Mouse (Mus musculus) E14TG2a.4 (cell line): ENCODE measurements around the gene Eif2b2.

ENCODE experiments used
- H3K27me3 ChIP-seq: 2 replicates; pipeline ENCODE4 v1.6.1; 2014; ENCODE audit warnings: low read length, control low read depth; ENCODE audit not compliant: insufficient read depth
- H3K36me3 ChIP-seq: 2 replicates; pipeline ENCODE4 v1.6.1; 2014; ENCODE audit warnings: low read length, control low read depth; ENCODE audit not compliant: insufficient read depth
- H3K4me1 ChIP-seq: replicated peaks from 2 replicates; pipeline ENCODE4 v1.6.1; 2014; ENCODE audit warnings: low read depth, low read length, control low read depth
- H3K4me3 ChIP-seq: replicated peaks from 2 replicates; pipeline ENCODE4 v1.5.1; 2014; ENCODE audit warnings: mild to moderate bottlenecking, low read length
- H3K9me3 ChIP-seq: 2 replicates; pipeline ENCODE4 v1.6.1; 2014; ENCODE audit warnings: low read length, control low read depth
- CTCF ChIP-seq: conservative IDR thresholded peaks from 2 replicates; pipeline ENCODE4 v1.5.1; 2014; ENCODE audit warnings: low read length
- NANOG ChIP-seq: IDR thresholded peaks from 2 replicates; pipeline ENCODE4 v1.6.1; 2014; ENCODE audit warnings: borderline replicate concordance, low read length, mixed read lengths
- POU5F1 ChIP-seq: IDR thresholded peaks from 2 replicates; pipeline ENCODE4 v1.6.1; 2014; ENCODE audit warnings: low read length, borderline replicate concordance

Eif2b2 gene

GRCm38 (mm10) chr12:85208687-85209199, 10.5 kb upstream of the Eif2b2 start:
- no peak overlapping the region for H3K4me3 ChIP-seq
- TF ChIP-seq POU5F1: no peak
- TF ChIP-seq NANOG: no peak
- TF ChIP-seq CTCF: no peak
- H3K9me3 ChIP-seq: no peaks in the 10 kb centered on the region
- no peaks in the 10 kb centered on the region for H3K36me3 ChIP-seq
- peaks cover 6% of the 10 kb centered on the region; the same call in 1 of the 2 replicates for H3K4me1 ChIP-seq
- H3K27me3 ChIP-seq: peaks cover 13% of the 10 kb centered on the region; the same call in 1 of the 2 replicates

- no peaks in the 10 kb centered on the region for H3K9me3 ChIP-seq
- no peaks in the 10 kb centered on the region for H3K36me3 ChIP-seq
- H3K4me1 ChIP-seq: peaks cover 9% of the 10 kb centered on the region
- H3K27me3 ChIP-seq: no peaks in the 10 kb centered on the region
- TF ChIP-seq NANOG (no peak), POU5F1 (no peak), CTCF (no peak)
- no peak overlapping the region for H3K4me3 ChIP-seq
Measured at GRCm38 (mm10) chr12:85215031-85215430, 4.2 kb upstream of the Eif2b2 start.

- Histone ChIP-seq H3K4me3 (no peak overlapping the region), H3K4me1 (peaks cover 26% of the 10 kb centered on the region), H3K36me3 (peaks cover 22% of the 10 kb centered on the region), H3K27me3 (no peaks in the 10 kb centered on the region), H3K9me3 (no peaks in the 10 kb centered on the region)
- no peak for TF ChIP-seq POU5F1
- TF ChIP-seq NANOG: no peak
- no peak for TF ChIP-seq CTCF
Measured at GRCm38 (mm10) chr12:85217733-85218310, 1.5 kb upstream of the Eif2b2 start.

- Histone ChIP-seq H3K9me3 (no peaks in the 10 kb centered on the region), H3K4me1 (peaks cover 32% of the 10 kb centered on the region), H3K36me3 (peaks cover 43% of the 10 kb centered on the region), H3K27me3 (no peaks in the 10 kb centered on the region), H3K4me3 (peak overlapping the region; percentile 96)
- TF ChIP-seq POU5F1 (no peak), NANOG (no peak), CTCF (no peak)
Measured at GRCm38 (mm10) chr12:85219905-85220290, 617 bp downstream of the Eif2b2 start.

GRCm38 (mm10) chr12:85227227-85227626, 7.9 kb downstream of the Eif2b2 start:
- H3K27me3 ChIP-seq: no peaks in the 10 kb centered on the region
- no peaks in the 10 kb centered on the region for H3K9me3 ChIP-seq
- H3K4me1 ChIP-seq: peaks cover 9% of the 10 kb centered on the region
- peaks cover 56% of the 10 kb centered on the region for H3K36me3 ChIP-seq
- no peak overlapping the region for H3K4me3 ChIP-seq
- TF ChIP-seq POU5F1: no peak
- TF ChIP-seq CTCF: no peak
- TF ChIP-seq NANOG: no peak

- Histone ChIP-seq H3K4me1 (peaks cover 4% of the 10 kb centered on the region), H3K4me3 (no peak overlapping the region), H3K36me3 (peaks cover 53% of the 10 kb centered on the region), H3K27me3 (no peaks in the 10 kb centered on the region), H3K9me3 (no peaks in the 10 kb centered on the region)
- TF ChIP-seq CTCF: no peak
- TF ChIP-seq NANOG: no peak
- no peak for TF ChIP-seq POU5F1
Measured at GRCm38 (mm10) chr12:85227876-85228599, 8.8 kb downstream of the Eif2b2 start.

GRCm38 (mm10) chr12:85233376-85234358, 14.4 kb downstream of the Eif2b2 start:
- TF ChIP-seq POU5F1: no peak
- TF ChIP-seq CTCF: no peak
- no peak for TF ChIP-seq NANOG
- Histone ChIP-seq H3K4me1 (0 out of 2 replicates have a peak, but pooled peaks cover 6% of the 10 kb centered on the region), H3K36me3 (peaks cover 45% of the 10 kb centered on the region), H3K4me3 (0 out of 2 replicates have a peak overlapping the region, but pooled peaks have one; percentile 10), H3K27me3 (no peaks in the 10 kb centered on the region), H3K9me3 (no peaks in the 10 kb centered on the region)

- H3K36me3 ChIP-seq: peaks cover 64% of the 10 kb centered on the region
- TF ChIP-seq POU5F1 (no peak), CTCF (no peak), NANOG (no peak)
- H3K4me3 ChIP-seq: no peak overlapping the region
Measured at GRCm38 (mm10) chr12:85237553-85237952, 18.3 kb downstream of the Eif2b2 start.

More at GRCm38 (mm10) chr12:85237553-85237952, 18.3 kb downstream of the Eif2b2 start:
- Histone ChIP-seq H3K4me1 (peaks cover 11% of the 10 kb centered on the region; the same call in 1 of the 2 replicates), H3K27me3 (no peaks in the 10 kb centered on the region), H3K9me3 (no peaks in the 10 kb centered on the region)
